Mouse (Mus musculus) E14TG2a.4 (cell line): ENCODE data around the gene Twf2.

Source experiments
- CTCF ChIP-seq: conservative IDR thresholded peaks from 2 replicates; pipeline ENCODE4 v1.5.1; 2014; ENCODE audit warnings: low read length
- NANOG ChIP-seq: IDR thresholded peaks from 2 replicates; pipeline ENCODE4 v1.6.1; 2014; ENCODE audit warnings: borderline replicate concordance, low read length, mixed read lengths
- POU5F1 ChIP-seq: IDR thresholded peaks from 2 replicates; pipeline ENCODE4 v1.6.1; 2014; ENCODE audit warnings: low read length, borderline replicate concordance

- TF ChIP-seq CTCF = no peak
- TF ChIP-seq NANOG = no peak
- TF ChIP-seq POU5F1 = no peak
Observed at GRCm38 (mm10) chr9:106192998-106193397, 9.9 kb upstream of the Twf2 start.
